Mouse (Mus musculus) left cerebral cortex, postnatal 14 days (tissue): ENCODE data around the gene Dennd6a. TPM values are rescaled to one million over a fixed set of nuclear protein-coding genes. Genes with fewer than 3 reads are reported as not detected.
"Not testable (repeated sequence)": the region's sequence is repeated elsewhere in the genome, so short reads cannot be mapped to it uniquely, and the experiment has no call there.

Experiments
- DNase-seq, 2 experiments: peaks; one replicate each; pipeline ENCODE4 v3.0.0; 2021 to 2022; ENCODE audit warnings: low spot score in 2 of 2, mixed read lengths in 1 of 2
- intact Hi-C: fragments of 180-260 bp; cut with DNase I; formaldehyde crosslinking; loops from one replicate; pipeline ENCODE4 v1.15.1; 2025
- long read RNA-seq, 2 experiments: library from polyadenylated mRNA; stranded (forward); transcript quantifications; one replicate each; pipeline ENCODE4 v2.0.0; 2021
- total RNA-seq, 2 experiments: library from RNA; stranded (reverse); gene quantifications; 2 replicates each; pipeline ENCODE4 v1.2.3; 2021

Dennd6a gene
- 10 to 100 TPM; 24.1 to 29.5 TPM for total RNA-seq
- long read RNA-seq, experiment 1, full-length matches to known transcripts: 21 of 31 reads
- long read RNA-seq, experiment 1, partial matches to known transcripts: 3 of 31 reads
- long read RNA-seq, experiment 1, other reads (novel, unspliced or antisense): 7 of 31 reads
- long read RNA-seq, experiment 2, full-length matches to known transcripts: 24 of 27 reads
- long read RNA-seq, experiment 2, partial matches to known transcripts: 0 of 27 reads
- long read RNA-seq, experiment 2, other reads (novel, unspliced or antisense): 3 of 27 reads

DNA sequence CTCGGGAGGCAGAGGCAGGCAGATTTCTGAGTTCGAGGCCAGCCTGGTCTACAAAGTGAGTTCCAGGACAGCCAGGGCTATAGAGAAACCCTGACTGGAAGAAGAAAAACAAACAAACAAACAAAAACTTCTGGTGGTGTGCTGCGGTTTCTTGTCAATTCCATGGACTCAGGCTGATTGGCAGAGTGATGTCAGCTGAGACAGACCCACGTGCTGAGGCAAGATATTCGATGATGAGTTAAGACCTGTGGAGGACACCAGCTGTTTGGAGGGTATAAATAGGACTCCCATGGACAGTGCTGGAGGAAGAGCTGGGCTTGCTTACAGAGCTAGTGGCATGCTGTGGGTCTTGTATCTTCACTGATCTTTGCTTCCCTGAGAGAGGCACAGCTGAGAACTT is at the start of gene Dennd6a:
TSS of gene Dennd6a (plus strand) at position 301 of the 400 bp plus-strand sequence.
- DNase-seq, intact Hi-C loops: not testable (repeated sequence)

DNA sequence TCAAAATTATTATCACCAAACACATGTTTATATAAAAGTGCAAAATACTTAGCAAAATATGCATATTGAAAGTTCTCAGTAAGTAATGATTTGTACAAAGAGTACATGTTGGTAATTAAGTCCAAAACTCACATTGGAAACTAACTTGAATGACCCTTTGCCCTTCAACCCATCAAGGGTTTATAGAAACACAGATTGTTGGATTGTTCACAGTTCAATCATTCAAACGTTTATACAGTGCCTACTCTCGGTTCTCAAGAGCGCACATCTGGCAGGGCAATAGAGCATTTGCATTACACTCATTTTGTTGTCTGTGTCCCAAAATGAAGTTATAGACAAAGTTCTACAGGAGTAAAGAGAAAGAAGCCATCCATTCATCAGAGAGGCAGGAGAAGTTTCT is 47.7 kb upstream of the Dennd6a start:
- DNase-seq: no peak

DNA sequence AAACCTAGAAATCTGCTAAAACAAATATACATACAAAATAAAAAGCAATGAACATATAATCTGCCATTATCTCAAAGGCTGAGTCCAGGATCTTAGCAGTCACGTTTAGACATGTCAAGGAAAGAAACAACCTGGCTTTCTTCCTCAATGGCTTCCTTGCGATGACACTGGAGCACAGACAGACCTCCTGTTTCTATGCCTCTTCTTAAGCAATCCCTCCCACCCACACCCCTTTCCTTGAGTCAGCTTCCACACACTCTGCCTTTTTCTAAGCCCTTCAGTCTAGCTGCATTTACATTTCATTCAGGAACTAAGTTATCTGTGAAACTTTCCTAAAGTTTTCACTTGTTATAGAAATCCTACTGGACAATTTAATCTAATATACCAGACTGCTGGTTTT is 45.4 kb upstream of the Dennd6a start:
- intact Hi-C loops: no loop called here
- no peak for DNase-seq

More for the DNA sequence above, 47.7 kb upstream of the Dennd6a start:
- intact Hi-C loops: no loop called here

DNA sequence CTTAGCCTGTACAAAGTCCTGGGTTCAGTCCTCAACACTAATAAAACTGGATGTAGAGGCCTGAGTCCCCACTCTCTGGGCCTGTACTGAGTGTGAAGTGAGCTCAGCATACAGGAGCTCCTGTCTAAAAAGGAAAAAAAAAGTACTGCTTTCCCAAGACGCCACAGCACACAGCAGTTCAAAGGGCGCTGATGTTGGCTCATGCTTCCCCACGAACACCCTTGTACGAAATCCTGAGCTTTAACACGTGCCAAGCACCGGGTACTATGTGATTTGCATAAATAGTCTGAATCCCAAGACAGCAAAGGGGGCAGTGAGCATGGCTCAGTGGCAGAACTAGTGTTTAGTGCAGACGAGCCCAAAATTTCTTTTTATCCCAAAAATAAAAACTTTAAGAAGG is 43.3 kb upstream of the Dennd6a start:
- intact Hi-C loops: loop anchor here (5.0 kb wide), 3 partner anchors 38 to 107 kb away; partner anchors contain the start of gene Arf4
- no peak for DNase-seq

DNA sequence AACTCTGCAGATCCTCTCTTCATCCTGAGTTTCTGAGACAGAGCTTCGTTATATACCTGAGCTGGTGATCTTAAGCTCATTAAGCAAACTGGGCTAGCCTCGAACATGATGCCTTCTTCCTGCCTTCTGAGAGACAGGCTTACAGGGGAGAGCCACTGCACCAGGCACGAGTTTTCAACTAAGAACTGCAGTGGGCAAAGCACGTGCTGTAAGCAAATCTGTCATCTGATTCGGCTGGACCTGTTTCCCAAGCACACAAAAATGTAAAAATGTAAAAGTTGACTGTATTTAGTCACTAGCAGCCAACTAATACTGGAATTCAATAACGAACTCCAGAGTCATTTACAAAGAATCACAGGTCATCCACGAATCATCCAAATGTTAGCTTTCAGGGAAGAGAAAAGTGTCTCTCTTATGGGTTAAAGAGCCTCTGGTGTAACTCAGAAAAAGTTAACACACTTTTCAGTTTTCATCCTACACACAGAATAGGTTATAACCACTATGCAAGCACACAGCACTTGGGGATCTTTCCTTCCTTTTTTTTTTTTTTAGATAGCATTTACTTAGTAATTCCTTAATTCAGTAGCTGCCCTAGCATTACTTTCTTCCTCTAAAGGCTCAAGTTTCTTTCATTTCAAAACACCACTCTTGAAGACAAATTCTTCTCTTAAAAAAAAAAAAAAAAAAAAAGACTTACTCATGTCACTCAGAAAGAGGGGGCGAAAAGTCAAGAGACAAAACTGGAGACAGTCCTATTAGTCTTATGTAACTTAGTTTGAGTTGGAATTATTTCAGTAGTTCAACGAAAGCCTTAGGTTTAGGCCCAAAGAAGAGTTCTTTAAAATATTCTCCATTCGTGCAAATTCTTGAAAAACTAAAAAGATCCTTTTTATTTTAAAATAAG is 42.0 kb upstream of the Dennd6a start:
- intact Hi-C loops: loop anchor here (5.0 kb wide), 3 partner anchors 39 to 106 kb away; partner anchors contain the start of gene Arf4
- no peak for DNase-seq

DNA sequence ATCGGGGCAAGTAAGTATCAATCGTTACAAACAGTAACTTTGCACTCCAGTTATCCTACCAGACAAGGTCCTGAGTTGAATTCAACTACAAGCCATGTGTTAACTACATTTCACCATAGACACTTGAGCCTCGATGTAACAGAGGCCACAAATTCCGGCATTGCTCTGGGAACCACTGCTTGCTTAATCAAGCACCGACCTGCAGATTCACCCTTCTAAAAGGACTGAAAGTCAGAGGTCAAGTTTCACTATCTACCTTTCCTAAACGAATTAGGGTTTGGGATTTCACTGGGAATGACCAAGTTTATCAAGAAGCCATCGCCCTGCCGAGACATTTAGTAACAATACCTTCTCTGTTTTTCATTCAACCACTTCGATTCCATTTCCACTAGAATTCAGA is 40.9 kb upstream of the Dennd6a start:
- intact Hi-C loops: loop anchor here (5.0 kb wide), 3 partner anchors 40 to 105 kb away; partner anchors contain the start of gene Arf4
- DNase-seq: no peak

DNA sequence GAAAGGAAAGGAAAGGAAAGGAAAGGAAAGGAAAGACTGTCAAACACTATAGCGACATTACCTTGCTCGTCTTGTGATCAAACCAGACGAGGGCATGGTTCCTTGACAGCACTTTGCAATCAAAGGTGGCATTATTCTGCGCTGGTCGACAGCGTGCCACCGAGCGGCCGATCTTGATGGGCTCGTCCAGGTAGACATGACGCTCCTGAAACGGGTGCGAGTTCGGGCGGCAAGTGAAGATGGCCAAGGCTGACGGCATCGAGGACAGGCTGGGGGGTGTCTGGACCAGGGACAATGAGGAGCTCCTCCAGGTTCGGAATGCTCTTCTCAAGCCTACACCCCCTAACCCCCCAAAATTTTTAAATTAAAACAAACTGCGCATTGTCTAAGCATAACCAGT is 40.4 kb upstream of the Dennd6a start:
- intact Hi-C loops: loop anchor here (5.0 kb wide), 3 partner anchors 41 to 104 kb away; partner anchors contain the start of gene Arf4
- DNase-seq: no peak

DNA sequence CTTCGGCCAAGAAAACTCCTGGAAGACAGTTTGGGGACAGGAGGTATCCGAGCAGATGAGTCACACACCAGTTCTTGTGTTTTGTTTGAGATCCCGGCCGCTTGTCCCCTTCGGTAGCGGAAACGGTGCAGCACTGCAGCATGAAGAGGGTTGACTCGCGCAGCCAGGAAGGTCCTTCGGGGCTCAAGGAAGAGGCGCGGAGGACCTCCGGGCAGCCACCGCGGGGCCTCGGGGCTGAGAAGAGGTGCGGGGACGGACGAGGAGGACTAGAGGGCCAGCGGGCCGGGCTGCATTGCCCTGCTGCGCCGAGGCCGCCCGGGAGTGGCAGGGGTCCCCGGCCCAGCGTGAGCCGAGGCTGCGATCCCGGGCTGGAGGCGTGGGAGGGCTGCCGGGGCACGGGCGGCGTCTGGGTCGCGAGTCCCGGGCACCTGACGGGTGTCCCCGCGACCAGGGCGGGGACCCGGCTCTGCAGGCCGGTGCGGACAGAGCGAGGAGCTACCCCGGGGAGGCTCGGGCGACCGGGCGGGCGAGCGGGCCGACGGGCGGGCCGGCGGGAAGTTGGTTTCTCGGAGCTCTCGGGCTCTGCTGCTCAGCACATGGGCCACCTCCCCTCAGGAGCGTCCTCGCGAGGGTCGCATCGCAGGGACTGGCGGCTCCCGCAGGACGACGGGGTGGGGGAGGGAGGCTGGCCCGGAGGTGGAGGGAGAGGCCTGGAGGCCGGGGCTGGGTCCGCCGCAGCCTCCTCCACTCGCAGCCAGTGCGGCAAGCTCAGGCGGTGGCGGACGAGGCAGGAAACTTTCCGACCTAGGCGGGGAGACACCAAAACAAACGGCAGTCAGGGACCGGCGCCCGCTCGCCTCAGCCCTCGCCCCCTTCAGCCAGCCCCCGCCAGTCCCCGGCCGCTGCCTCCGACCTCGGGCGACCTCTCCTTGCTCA is 39.6 kb upstream of the Dennd6a start:
- DNase-seq: peak; percentile 18 to 23
- intact Hi-C loops: loop anchor here (5.0 kb wide), 3 partner anchors 42 to 103 kb away; partner anchors contain the start of gene Arf4

DNA sequence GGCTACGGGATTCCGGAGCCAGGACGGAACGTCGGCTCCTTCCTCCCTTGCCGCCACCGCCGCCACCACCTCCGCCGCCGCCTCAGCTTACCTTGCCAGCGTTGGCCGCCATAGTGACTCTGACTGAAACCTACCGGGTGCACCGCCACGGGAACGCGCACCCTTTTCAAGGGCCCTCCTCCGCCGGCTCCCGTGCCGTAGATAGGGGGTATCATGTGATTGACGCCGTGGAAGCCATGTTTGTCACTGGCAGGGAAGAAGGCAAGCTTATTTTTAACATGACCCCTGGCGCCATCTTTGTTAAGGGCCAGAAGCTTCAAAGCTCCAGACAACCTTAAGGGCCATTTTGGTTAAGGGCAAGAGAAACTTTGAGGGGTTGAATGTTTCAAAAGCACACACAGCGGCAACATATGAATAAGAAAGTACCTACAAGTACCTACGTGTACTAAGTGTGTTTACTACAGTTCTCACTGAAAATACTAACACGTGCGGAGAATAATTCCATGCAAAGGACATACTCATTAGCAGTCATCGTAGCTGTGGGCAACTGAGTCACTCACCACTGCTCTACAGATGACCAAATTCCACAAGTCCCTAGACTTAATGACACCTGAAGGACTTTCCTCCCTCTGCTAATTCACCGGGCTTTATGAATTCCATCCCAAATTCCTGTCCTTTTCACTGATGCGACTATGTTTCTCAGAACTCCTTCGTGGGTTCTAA is 38.7 kb upstream of the Dennd6a start, which contains the start of gene Slmap:
TSS of gene Slmap (minus strand) at position 175 of the 723 bp plus-strand sequence.
- intact Hi-C loops: loop anchor here (5.0 kb wide), 3 partner anchors 42 to 102 kb away; partner anchors contain the start of gene Arf4
- peak; percentile 99 to 100 for DNase-seq

DNA sequence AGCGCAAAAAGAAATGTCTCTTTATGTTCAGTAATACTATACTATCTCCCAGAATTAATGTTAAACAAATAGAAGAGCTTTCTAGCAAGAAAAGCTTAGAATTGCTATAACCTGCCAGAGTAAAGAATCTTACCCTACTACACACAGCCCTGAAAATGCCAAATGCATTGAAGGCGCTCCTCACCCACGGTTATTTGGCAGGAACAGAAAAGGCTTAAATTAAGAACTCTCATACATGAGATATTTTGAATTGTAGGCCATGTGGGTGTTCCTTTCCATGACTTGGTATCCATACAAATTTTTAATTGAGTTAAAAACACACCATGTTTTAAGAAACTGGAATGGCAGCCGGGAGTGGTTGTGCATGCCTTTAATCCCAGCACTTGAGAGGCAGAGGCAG is 34.4 kb upstream of the Dennd6a start:
- intact Hi-C loops: no loop called here
- DNase-seq: peak; percentile 42 to 56

DNA sequence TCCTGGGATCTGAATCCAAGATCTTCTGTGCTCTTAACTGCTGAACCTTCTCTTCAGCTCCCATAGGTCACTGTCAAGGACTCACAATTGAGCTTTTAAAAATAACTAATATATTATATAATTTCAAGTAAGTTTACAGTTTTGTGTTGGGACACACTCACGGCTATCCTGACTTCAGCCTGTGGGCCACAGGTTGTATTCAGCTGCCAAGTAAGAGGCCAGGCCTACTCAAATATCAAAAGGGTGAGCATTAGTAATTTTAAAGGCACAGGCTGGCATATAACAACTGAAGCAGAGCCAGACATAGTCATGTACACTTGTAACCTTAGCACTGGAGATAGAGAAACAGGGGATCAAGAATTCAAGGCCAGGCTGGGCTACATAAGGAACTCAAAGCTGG is 33.1 kb upstream of the Dennd6a start:
- intact Hi-C loops: no loop called here
- DNase-seq: no peak

DNA sequence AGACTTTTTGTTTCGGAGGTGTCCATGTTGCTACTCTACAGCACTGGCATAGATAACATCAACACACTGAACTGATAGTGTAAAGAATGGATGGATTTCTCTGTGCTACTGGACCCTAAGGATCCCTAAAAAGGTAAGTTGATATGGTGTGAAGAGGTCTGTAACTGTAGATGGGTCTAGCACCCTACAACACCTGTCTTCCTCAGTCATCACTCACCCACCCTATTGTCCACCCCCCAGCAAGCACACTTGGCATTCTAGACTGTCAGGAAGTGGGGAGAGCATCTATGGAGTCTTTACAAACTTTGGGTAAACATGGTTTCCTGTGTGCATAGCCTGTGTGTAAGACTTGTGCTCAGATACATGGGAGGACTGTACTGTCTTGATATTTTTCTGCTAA is 31.5 kb upstream of the Dennd6a start:
- intact Hi-C loops: no loop called here
- DNase-seq: no peak

DNA sequence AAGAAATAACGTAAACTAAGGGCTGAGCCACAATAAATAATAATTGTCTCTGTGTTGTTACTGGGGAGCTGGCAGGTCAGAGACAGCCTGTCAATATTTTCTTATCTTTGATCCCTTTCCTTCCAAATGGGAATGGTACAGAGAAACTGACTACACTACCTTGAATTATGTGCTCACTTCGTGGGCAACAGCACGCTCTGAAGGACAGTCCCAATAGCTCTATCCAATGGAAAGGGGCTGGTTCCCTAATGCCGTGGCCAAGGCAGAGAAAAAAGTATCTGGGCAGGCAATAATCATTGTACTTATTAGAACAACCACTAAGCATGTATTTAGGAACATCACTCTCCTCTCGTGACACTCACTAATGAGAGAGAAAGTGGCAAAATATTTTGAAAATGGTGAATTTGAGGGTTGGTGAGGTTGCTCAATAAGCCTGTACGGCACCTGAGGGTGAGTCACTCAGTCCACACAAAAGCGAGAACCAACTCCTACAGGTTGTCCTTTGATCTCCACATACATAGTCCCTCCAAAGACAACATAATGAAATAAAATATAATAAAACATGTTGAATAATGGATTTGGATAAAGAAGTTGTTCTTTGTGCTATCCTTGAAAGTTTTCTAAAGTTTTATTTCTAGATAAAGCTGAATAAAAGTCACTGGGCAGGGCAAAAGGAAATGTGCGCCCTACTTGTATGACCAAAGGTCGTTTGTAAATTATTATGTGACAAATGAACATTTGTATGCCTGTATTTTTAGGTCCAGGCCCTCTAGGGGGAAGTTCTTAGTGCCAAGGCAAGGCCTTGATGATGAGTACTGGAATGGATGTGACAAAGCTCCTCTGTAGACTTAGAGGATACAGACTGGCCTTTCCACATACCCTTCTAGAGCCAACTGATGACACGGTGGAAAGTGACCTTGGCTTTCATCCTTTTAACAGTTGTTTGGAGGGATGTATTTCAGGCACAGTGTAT is 25.9 kb upstream of the Dennd6a start:
- intact Hi-C loops: no loop called here
- DNase-seq: no peak

DNA sequence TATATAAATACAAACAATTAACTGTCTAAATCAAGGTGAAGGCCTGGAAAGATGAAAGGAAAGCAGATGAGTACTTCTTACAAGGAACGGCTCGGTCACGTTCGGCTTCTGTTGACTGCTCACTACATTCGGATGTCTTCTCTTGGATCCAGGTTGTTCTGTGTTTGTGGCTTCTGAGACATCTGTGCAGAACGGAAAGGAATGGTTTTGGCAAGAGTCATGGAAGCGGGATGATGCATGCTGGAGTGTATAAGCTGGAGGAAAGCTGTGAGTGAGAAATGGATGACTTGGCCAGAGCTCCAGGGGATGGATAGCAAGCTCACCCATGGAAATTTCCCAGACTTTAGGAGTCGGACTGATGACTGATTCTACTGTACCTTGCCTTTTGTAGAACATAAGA is 22.9 kb upstream of the Dennd6a start:
- no peak for DNase-seq
- intact Hi-C loops: no loop called here

DNA sequence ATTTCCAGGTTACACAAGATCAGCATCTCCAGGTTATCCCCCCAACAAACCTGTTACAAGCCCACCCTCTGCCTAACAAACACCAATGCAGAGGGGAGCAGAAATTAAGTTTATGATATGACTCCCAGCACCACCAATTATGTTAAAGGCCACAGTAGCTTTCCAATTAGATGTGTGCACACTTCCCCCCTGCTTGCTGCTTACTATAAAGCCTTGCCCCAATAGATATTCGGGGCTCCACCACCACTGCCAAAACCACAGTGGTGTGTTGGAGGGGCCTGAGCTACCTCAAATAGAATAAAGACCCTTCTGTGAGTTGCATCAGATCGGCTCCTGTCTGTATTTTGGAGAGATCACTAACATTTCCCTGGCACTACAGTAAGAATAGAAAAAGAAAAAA is 21.2 kb upstream of the Dennd6a start:
- intact Hi-C loops: no loop called here
- DNase-seq: no peak

DNA sequence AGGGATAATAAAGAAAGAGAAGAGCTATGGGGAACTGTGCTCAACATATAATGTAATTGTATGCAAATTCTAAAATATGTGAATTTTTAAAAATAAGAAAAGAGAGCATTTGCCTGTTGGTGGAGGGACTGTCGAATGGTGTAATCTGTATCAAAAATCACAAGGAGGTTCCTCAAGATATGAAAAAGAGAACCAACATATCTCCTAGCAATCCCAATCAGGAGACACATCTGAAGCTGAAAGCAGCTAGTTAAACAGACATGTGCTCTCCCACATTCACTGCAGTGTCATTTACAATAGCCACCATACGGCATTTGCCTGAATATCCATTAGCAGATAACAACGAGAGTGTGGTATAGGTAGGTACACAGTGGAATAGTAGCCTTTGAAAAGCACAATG is 20.8 kb upstream of the Dennd6a start:
- DNase-seq: no peak
- intact Hi-C loops: no loop called here

DNA sequence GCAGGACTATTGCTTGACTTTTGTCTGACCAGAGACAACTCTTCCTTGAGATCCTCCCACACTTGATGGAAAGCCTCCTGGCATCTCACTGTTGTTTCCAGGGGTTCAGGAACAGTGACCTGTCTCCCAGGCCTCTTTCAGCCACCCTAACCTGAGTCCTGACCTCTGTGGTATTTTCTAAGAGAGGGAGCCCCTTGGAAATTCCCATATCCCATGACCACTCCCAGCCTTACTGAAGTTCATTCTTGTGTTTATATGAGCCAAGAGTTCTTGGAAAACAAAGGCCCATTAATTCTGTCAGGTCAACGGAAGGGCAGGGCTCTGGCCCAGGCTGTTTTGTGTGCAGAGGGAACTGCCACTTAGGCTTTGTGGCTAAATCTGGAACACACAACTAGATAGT is 16.1 kb upstream of the Dennd6a start:
- intact Hi-C loops: no loop called here
- no peak for DNase-seq
